Mouse (Mus musculus): ENCODE measurements around the gene Prkce. TPM values are rescaled to one million over a fixed set of nuclear protein-coding genes. Genes with fewer than 3 reads are reported as not detected.

The Prkce gene
- polyA plus RNA-seq, 1 experiment: 4.8 TPM

GRCm38 (mm10) chr17:86218553-86218952, 51.0 kb downstream of the Prkce start:
- no peak overlapping the region for H3K27ac ChIP-seq (ENCODE audit: control insufficient read depth, insufficient read depth, low read depth, low read length, poor library complexity)
- no peaks in the 10 kb centered on the region for H3K4me1 ChIP-seq (ENCODE audit: control insufficient read depth, insufficient read depth, low read length)
- 67% methylated on average over 11 of the region's 11 CpGs for WGBS
- TF ChIP-seq CTCF (IDR thresholded peaks at IDR 0.05; ENCODE audit: control insufficient read depth, insufficient read depth, low read length): no peak
- TF ChIP-seq POLR2A (IDR thresholded peaks at IDR 0.05; ENCODE audit: borderline replicate concordance, control insufficient read depth, low read depth, low read length): no peak
- no peak overlapping the region for H3K4me3 ChIP-seq (replicated peaks; ENCODE audit: control insufficient read depth, low read depth, low read length)

GRCm38 (mm10) chr17:86225488-86226186, 58.1 kb downstream of the Prkce start:
- Histone ChIP-seq H3K4me3 (replicated peaks; ENCODE audit: control insufficient read depth, low read depth, low read length) (no peak overlapping the region), H3K4me1 (ENCODE audit: control insufficient read depth, insufficient read depth, low read length) (no peaks in the 10 kb centered on the region; the same call in 1 of the 2 replicates), H3K27ac (ENCODE audit: control insufficient read depth, insufficient read depth, low read depth, low read length, poor library complexity) (no peak overlapping the region)
- TF ChIP-seq CTCF (IDR thresholded peaks at IDR 0.05; ENCODE audit: control insufficient read depth, insufficient read depth, low read length): no peak
- TF ChIP-seq POLR2A (IDR thresholded peaks at IDR 0.05; ENCODE audit: borderline replicate concordance, control insufficient read depth, low read depth, low read length): no peak
- WGBS: 77% methylated on average over 10 of the region's 10 CpGs

- Histone ChIP-seq H3K27ac (ENCODE audit: control insufficient read depth, insufficient read depth, low read depth, low read length, poor library complexity) (no peak overlapping the region), H3K4me3 (replicated peaks; ENCODE audit: control insufficient read depth, low read depth, low read length) (no peak overlapping the region), H3K4me1 (ENCODE audit: control insufficient read depth, insufficient read depth, low read length) (no peaks in the 10 kb centered on the region; the same call in 1 of the 2 replicates)
- 83% methylated on average over 8 of the region's 8 CpGs for WGBS
- TF ChIP-seq POLR2A (IDR thresholded peaks at IDR 0.05; ENCODE audit: borderline replicate concordance, control insufficient read depth, low read depth, low read length) (no peak), CTCF (IDR thresholded peaks at IDR 0.05; ENCODE audit: control insufficient read depth, insufficient read depth, low read length) (no peak)
Observed at GRCm38 (mm10) chr17:86226198-86226597, 58.6 kb downstream of the Prkce start.

- WGBS: 78% methylated on average over 7 of the region's 7 CpGs
- TF ChIP-seq CTCF (IDR thresholded peaks at IDR 0.05; ENCODE audit: control insufficient read depth, insufficient read depth, low read length) (no peak), POLR2A (IDR thresholded peaks at IDR 0.05; ENCODE audit: borderline replicate concordance, control insufficient read depth, low read depth, low read length) (no peak)
- Histone ChIP-seq H3K4me3 (replicated peaks; ENCODE audit: control insufficient read depth, low read depth, low read length) (no peak overlapping the region), H3K4me1 (ENCODE audit: control insufficient read depth, insufficient read depth, low read length) (no peaks in the 10 kb centered on the region; the same call in 1 of the 2 replicates), H3K27ac (ENCODE audit: control insufficient read depth, insufficient read depth, low read depth, low read length, poor library complexity) (no peak overlapping the region)
Observed at GRCm38 (mm10) chr17:86226635-86227034, 59.0 kb downstream of the Prkce start.

- TF ChIP-seq POLR2A (IDR thresholded peaks at IDR 0.05; ENCODE audit: borderline replicate concordance, control insufficient read depth, low read depth, low read length) (no peak), CTCF (IDR thresholded peaks at IDR 0.05; ENCODE audit: control insufficient read depth, insufficient read depth, low read length) (no peak)
Observed at GRCm38 (mm10) chr17:86227389-86227788, 59.8 kb downstream of the Prkce start.

GRCm38 (mm10) chr17:86228850-86229249, 61.3 kb downstream of the Prkce start:
- Histone ChIP-seq H3K4me3 (replicated peaks; ENCODE audit: control insufficient read depth, low read depth, low read length) (no peak overlapping the region), H3K27ac (ENCODE audit: control insufficient read depth, insufficient read depth, low read depth, low read length, poor library complexity) (no peak overlapping the region), H3K4me1 (ENCODE audit: control insufficient read depth, insufficient read depth, low read length) (no peaks in the 10 kb centered on the region; the same call in 1 of the 2 replicates)
- WGBS: 85% methylated on average over 8 of the region's 8 CpGs
- TF ChIP-seq CTCF (IDR thresholded peaks at IDR 0.05; ENCODE audit: control insufficient read depth, insufficient read depth, low read length): no peak
- TF ChIP-seq POLR2A (IDR thresholded peaks at IDR 0.05; ENCODE audit: borderline replicate concordance, control insufficient read depth, low read depth, low read length): no peak

More at GRCm38 (mm10) chr17:86227389-86227788, 59.8 kb downstream of the Prkce start:
- WGBS: 86% methylated on average over 3 of the region's 3 CpGs
- no peaks in the 10 kb centered on the region; the same call in 1 of the 2 replicates for H3K4me1 ChIP-seq (ENCODE audit: control insufficient read depth, insufficient read depth, low read length)
- no peak overlapping the region for H3K27ac ChIP-seq (ENCODE audit: control insufficient read depth, insufficient read depth, low read depth, low read length, poor library complexity)
- H3K4me3 ChIP-seq (replicated peaks; ENCODE audit: control insufficient read depth, low read depth, low read length): no peak overlapping the region

GRCm38 (mm10) chr17:86230141-86230633, 62.6 kb downstream of the Prkce start:
- 72% methylated on average over 16 of the region's 16 CpGs for WGBS
- Histone ChIP-seq H3K4me3 (replicated peaks; ENCODE audit: control insufficient read depth, low read depth, low read length) (no peak overlapping the region), H3K4me1 (ENCODE audit: control insufficient read depth, insufficient read depth, low read length) (no peaks in the 10 kb centered on the region; the same call in 1 of the 2 replicates), H3K27ac (ENCODE audit: control insufficient read depth, insufficient read depth, low read depth, low read length, poor library complexity) (no peak overlapping the region)
- TF ChIP-seq POLR2A (IDR thresholded peaks at IDR 0.05; ENCODE audit: borderline replicate concordance, control insufficient read depth, low read depth, low read length): no peak
- no peak for TF ChIP-seq CTCF (IDR thresholded peaks at IDR 0.05; ENCODE audit: control insufficient read depth, insufficient read depth, low read length)

GRCm38 (mm10) chr17:86231741-86232179, 64.2 kb downstream of the Prkce start:
- Histone ChIP-seq H3K4me1 (ENCODE audit: control insufficient read depth, insufficient read depth, low read length) (no peaks in the 10 kb centered on the region; the same call in 1 of the 2 replicates), H3K27ac (ENCODE audit: control insufficient read depth, insufficient read depth, low read depth, low read length, poor library complexity) (no peak overlapping the region; the same call in 1 of the 2 replicates), H3K4me3 (replicated peaks; ENCODE audit: control insufficient read depth, low read depth, low read length) (no peak overlapping the region)
- WGBS: 7% methylated on average over 12 of the region's 12 CpGs
- TF ChIP-seq CTCF (IDR thresholded peaks at IDR 0.05; ENCODE audit: control insufficient read depth, insufficient read depth, low read length) (no peak), POLR2A (IDR thresholded peaks at IDR 0.05; ENCODE audit: borderline replicate concordance, control insufficient read depth, low read depth, low read length) (no peak)

All from bone marrow, adult 2 months (tissue).